Mouse (Mus musculus) embryonic facial prominence, embryonic 15.5 days (tissue): ENCODE measurements around the gene Gm5788. TPM values are rescaled to one million over a fixed set of nuclear protein-coding genes. Genes with fewer than 3 reads are reported as not detected.
"Not testable (repeated sequence)": the region's sequence is repeated elsewhere in the genome, so short reads cannot be mapped to it uniquely, and the experiment has no call there.

Experiments used
- ATAC-seq: fragments of 200-750 bp; cut with Nextera tagmentation; 2 replicates; pipeline ENCODE4 v1.8.0; 2017; ENCODE audit warnings: low read depth, moderate TSS enrichment; ENCODE audit not compliant: insufficient number of reproducible peaks, low FRiP score, low TSS enrichment
- H3K27ac ChIP-seq: fragments of 300-500 bp; sonication (generic); replicated peaks from 2 replicates; pipeline ENCODE4 v1.5.1; 2015; ENCODE audit warnings: mild to moderate bottlenecking, inconsistent platforms
- H3K27me3 ChIP-seq: fragments of 300-500 bp; sonication (generic); 2 replicates; pipeline ENCODE4 v1.6.1; 2015; ENCODE audit warnings: inconsistent platforms
- H3K36me3 ChIP-seq: fragments of 300-500 bp; sonication (generic); 2 replicates; pipeline ENCODE4 v1.6.1; 2015; ENCODE audit warnings: mild to moderate bottlenecking, inconsistent platforms
- H3K4me1 ChIP-seq: fragments of 300-500 bp; sonication (generic); 2 replicates; pipeline ENCODE4 v1.6.1; 2015; ENCODE audit warnings: inconsistent platforms
- H3K4me2 ChIP-seq: fragments of 300-500 bp; sonication (generic); replicated peaks from 2 replicates; pipeline ENCODE4 v1.6.1; 2015; ENCODE audit warnings: mild to moderate bottlenecking, inconsistent platforms
- H3K4me3 ChIP-seq: fragments of 300-500 bp; sonication (generic); replicated peaks from 2 replicates; pipeline ENCODE4 v1.5.1; 2015; ENCODE audit warnings: mild to moderate bottlenecking, inconsistent platforms
- H3K9ac ChIP-seq: fragments of 300-500 bp; sonication (generic); 2 replicates; pipeline ENCODE4 v1.6.1; 2015; ENCODE audit warnings: inconsistent platforms
- H3K9me3 ChIP-seq: fragments of 300-500 bp; sonication (generic); replicated peaks from 2 replicates; pipeline ENCODE4 v1.6.1; 2016; ENCODE audit warnings: inconsistent platforms
- WGBS: fragments of 180-500 bp; shearing (Covaris S2); methylation state at CpG from one replicate; pipeline ENCODE4 v1.1.7; 2015; 5-methylcytosine and 5-hydroxymethylcytosine counted together
- polyA plus RNA-seq: library from polyadenylated mRNA; unstranded; fragments of >200 nt; fragmentation: Nextera tagmentation; extraction: Ambion mirVana; gene quantifications from 2 replicates; pipeline ENCODE4 v1.2.1, GENCODE M21; 2015

Gene Gm5788
- polyA plus RNA-seq, 1 experiment from 2014 or later, result not detected

DNA sequence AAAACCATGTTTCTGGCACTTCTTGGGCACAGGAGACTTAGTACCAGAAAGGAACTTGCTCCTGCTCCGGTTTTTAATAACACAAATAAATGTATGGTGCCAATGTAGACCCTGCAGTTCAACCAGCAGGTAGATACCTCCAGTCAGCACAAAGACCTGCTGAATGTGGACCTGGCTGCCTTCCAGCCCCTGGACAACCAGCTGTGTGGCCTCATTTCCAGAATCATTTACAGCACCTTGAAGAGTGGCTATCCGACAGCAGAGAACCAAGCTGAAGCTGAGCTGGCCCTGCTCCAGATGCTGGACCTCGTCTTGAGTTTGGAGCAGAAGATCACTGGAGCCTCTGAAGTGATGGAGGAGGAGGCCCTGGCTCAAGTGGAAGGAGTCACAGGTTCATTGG lies 25.1 kb downstream of the Gm5788 start:
- ATAC-seq, H3K27me3 ChIP-seq, H3K4me2 ChIP-seq, H3K36me3 ChIP-seq, H3K9me3 ChIP-seq, H3K4me1 ChIP-seq, H3K9ac ChIP-seq, H3K27ac ChIP-seq, H3K4me3 ChIP-seq: not testable (repeated sequence)
- 71% methylated on average over 3 of the region's 3 CpGs for WGBS

- 72% methylated on average over 3 of the region's 3 CpGs for WGBS
- no peak overlapping the region for H3K4me2 ChIP-seq
Measured at GRCm38 (mm10) chr12:87543927-87544326, 49.4 kb downstream of the Gm5788 start.

More at GRCm38 (mm10) chr12:87543927-87544326, 49.4 kb downstream of the Gm5788 start:
- Histone ChIP-seq H3K4me1 (no peaks in the 10 kb centered on the region), H3K9ac (no peak overlapping the region), H3K36me3 (no peaks in the 10 kb centered on the region), H3K9me3 (no peaks in the 10 kb centered on the region), H3K4me3 (no peak overlapping the region), H3K27me3 (no peaks in the 10 kb centered on the region), H3K27ac (no peak overlapping the region)
- no peak for ATAC-seq

Other genes starting within 250 kb of the Gm5788 start
- gene Vipas39, start 228.5 kb upstream of the Gm5788 start, polyA plus RNA-seq, result 41.1 and 44.2 TPM in 2 replicates
- gene Ahsa1, start 228.2 kb upstream of the Gm5788 start, polyA plus RNA-seq, result 220 and 223 TPM in 2 replicates
- 1.5 TPM in 2 replicates for gene Ism2, start 195.0 kb upstream of the Gm5788 start, polyA plus RNA-seq
- 73.4 and 73.6 TPM in 2 replicates for gene Sptlc2, start 106.4 kb upstream of the Gm5788 start, polyA plus RNA-seq
- gene Slirp, start 50.8 kb upstream of the Gm5788 start, polyA plus RNA-seq, result 276 and 281 TPM in 2 replicates
- 60.7 and 61.0 TPM in 2 replicates for gene Alkbh1, start 50.7 kb upstream of the Gm5788 start, polyA plus RNA-seq
- gene Snw1, start 22.4 kb upstream of the Gm5788 start, polyA plus RNA-seq, result 113 and 121 TPM in 2 replicates
- gene Gm8300, start 19.6 kb downstream of the Gm5788 start, polyA plus RNA-seq, result not detected in 2 replicates
- not detected in 2 replicates for gene Oog1, start 108.0 kb downstream of the Gm5788 start, polyA plus RNA-seq
- not detected in 2 replicates for gene Gm4027, start 124.1 kb downstream of the Gm5788 start, polyA plus RNA-seq
- gene Gm16381, start 149.9 kb downstream of the Gm5788 start, polyA plus RNA-seq, result not detected in 2 replicates